Mouse (Mus musculus): Measurements from ENCODE around the gene Tmem147.

DNA sequence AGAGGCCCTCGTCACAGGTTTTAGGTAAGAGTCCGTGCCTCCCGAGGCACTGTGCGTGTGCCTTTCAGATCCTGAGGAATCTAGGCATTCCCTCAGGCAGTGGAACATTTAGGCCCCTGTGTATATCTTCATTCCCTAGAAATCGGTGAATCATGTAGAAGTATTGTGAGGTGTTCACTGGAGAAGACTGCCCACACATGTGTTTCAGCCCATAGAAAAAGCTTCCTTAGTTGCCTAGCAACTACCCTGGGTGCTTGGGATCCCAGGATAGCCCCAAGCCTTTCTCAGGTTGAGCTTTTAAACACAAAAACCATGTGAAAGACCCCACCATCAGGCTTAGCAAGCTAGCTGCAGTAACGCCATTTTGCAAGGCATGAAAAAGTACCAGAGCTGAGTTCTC lies 41.0 kb downstream of the Tmem147 start:
- no peak for TF ChIP-seq CTCF (IDR thresholded peaks at IDR 0.05; ENCODE audit: extremely low read depth, insufficient read depth, insufficient read length, insufficient replicate concordance)
- no peak for TF ChIP-seq POLR2A (IDR thresholded peaks at IDR 0.05; ENCODE audit: low read depth, low read length)
